Mouse (Mus musculus) forebrain, postnatal 0 days (tissue): ENCODE results near the gene Apobec2. TPM values are rescaled to one million over a fixed set of nuclear protein-coding genes. Genes with fewer than 3 reads are reported as not detected.
A peak's percentile ranks its signal among the peaks of the same experiment; 100 is the strongest.

Experiments
- ATAC-seq: fragments of 200-750 bp; cut with Nextera tagmentation; 2 replicates; pipeline ENCODE4 v1.8.0; 2017; ENCODE audit warnings: mild to moderate bottlenecking, moderate library complexity
- DNase-seq: peaks from one replicate; pipeline ENCODE4 v3.0.0-alpha.2; 2015
- H3K27ac ChIP-seq: fragments of 300-500 bp; sonication (generic); 2 replicates; pipeline ENCODE4 v1.5.1; 2014; ENCODE audit warnings: low read depth, mild to moderate bottlenecking, antibody characterized with exemption, low read length, moderate library complexity, mixed read lengths
- H3K27me3 ChIP-seq: fragments of 300-500 bp; sonication (generic); 2 replicates; pipeline ENCODE4 v1.6.1; 2014; ENCODE audit warnings: mild to moderate bottlenecking, low read length, mixed read lengths; ENCODE audit not compliant: insufficient read depth
- H3K36me3 ChIP-seq: fragments of 300-500 bp; sonication (generic); 2 replicates; pipeline ENCODE4 v1.6.1; 2014; ENCODE audit warnings: mild to moderate bottlenecking, moderate library complexity; ENCODE audit not compliant: insufficient read depth
- H3K4me1 ChIP-seq: fragments of 300-500 bp; sonication (generic); 2 replicates; pipeline ENCODE4 v1.6.1; 2014; ENCODE audit warnings: antibody characterized with exemption; ENCODE audit not compliant: insufficient read depth
- H3K4me2 ChIP-seq: fragments of 300-500 bp; sonication (generic); 2 replicates; pipeline ENCODE4 v1.6.1; 2014; ENCODE audit warnings: low read depth, mild to moderate bottlenecking, moderate library complexity
- H3K4me3 ChIP-seq: fragments of 300-500 bp; sonication (generic); 2 replicates; pipeline ENCODE4 v1.5.1; 2014; ENCODE audit warnings: low read depth, low read length, mixed read lengths
- H3K9ac ChIP-seq: fragments of 300-500 bp; sonication (generic); 2 replicates; pipeline ENCODE4 v1.6.1; 2014; ENCODE audit warnings: mild to moderate bottlenecking
- H3K9me3 ChIP-seq: fragments of 300-500 bp; sonication (generic); 2 replicates; pipeline ENCODE4 v1.6.1; 2016; ENCODE audit warnings: low read length
- CTCF ChIP-seq: sonication (generic); IDR thresholded peaks from 2 replicates; pipeline ENCODE4 v1.5.1; 2016; ENCODE audit warnings: antibody characterized with exemption, control low read depth, low read depth
- WGBS: fragments of 180-500 bp; shearing (Covaris S2); extraction: QIAGEN DNeasy Blood & Tissue Kit; methylation state at CpG from one replicate; pipeline ENCODE4 v1.1.7; 2014; 5-methylcytosine and 5-hydroxymethylcytosine counted together
- polyA plus RNA-seq: library from polyadenylated mRNA; unstranded; fragments of >200 nt; fragmentation: Nextera tagmentation; extraction: Ambion mirVana; gene quantifications from 2 replicates; pipeline ENCODE4 v1.2.1, GENCODE M21; 2015
- total RNA-seq: library from RNA; depleted of rRNA; stranded (reverse); fragments of >200 nt; gene quantifications from 2 replicates; pipeline ENCODE4 v1.2.3, GENCODE M21; 2014

Apobec2 gene
- total and polyA plus RNA-seq, 2 experiments from 2014 or later = 0.43 to 0.50 TPM

DNA sequence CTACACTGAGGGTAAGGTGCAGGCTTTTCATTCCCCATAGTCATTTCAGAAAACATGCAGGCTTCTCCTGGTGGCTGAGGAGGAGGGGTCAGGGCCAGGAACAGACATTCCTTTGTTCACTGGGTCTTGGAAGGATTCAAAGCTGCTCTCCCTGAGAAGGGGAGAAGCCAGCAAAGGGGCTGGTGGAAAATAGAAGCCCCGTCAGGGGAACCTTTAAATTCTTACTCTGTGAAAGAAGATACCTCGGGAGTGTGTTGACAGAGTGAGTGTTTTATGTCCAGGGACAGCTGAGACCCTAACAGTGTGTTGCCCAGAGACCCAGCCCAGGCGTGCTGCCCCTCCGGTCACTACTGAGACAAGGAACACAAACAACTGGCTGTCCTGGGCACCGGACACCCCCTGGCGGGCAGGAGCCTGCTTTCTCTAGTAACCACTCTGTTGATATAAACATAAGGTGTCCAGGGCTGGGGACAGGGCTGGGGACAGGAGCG, 4.7 kb upstream of the Apobec2 start:
- H3K27me3 ChIP-seq = no peaks in the 10 kb centered on the region
- H3K4me3 ChIP-seq = no peak overlapping the region
- no peak for DNase-seq
- peak; percentile 17; the same call in 1 of the 2 replicates for TF ChIP-seq CTCF
- H3K4me1 ChIP-seq = no peaks in the 10 kb centered on the region
- no peaks in the 10 kb centered on the region for H3K9me3 ChIP-seq
- ATAC-seq = peak; percentile 59
- no peaks in the 10 kb centered on the region for H3K36me3 ChIP-seq
- H3K4me2 ChIP-seq = no peak overlapping the region
- peak overlapping the region; percentile 21; the same call in 1 of the 2 replicates for H3K27ac ChIP-seq
- H3K9ac ChIP-seq = no peak overlapping the region
- WGBS = 32% methylated on average over 7 of the region's 7 CpGs

DNA sequence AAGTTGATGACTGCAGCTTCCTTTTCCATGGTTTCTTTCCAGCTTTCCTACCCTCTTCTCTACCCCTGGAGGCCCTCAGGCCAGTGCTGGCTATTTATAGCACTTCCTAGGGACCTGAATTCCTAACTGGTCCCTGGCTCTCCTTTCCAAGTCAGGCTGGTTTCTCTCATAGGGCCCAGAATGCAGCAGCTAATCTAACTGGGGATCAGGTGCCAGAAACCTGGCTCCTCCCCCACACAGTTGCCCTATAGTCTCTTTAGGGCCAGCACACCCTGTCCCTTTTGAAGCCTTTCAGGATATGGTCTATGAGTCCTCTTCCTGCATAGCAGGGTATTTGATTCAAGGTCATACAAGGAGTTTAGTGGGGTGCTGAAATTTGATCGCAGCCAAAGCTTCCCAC, 3.8 kb upstream of the Apobec2 start:
- Histone ChIP-seq H3K4me2 (no peak overlapping the region), H3K9ac (no peak overlapping the region), H3K4me1 (no peaks in the 10 kb centered on the region), H3K4me3 (no peak overlapping the region), H3K27ac (no peak overlapping the region), H3K36me3 (no peaks in the 10 kb centered on the region), H3K9me3 (no peaks in the 10 kb centered on the region), H3K27me3 (no peaks in the 10 kb centered on the region)
- no peak for DNase-seq
- WGBS = 73% methylated on average over 1 of the region's 1 CpGs
- no peak for TF ChIP-seq CTCF
- ATAC-seq = no peak

DNA sequence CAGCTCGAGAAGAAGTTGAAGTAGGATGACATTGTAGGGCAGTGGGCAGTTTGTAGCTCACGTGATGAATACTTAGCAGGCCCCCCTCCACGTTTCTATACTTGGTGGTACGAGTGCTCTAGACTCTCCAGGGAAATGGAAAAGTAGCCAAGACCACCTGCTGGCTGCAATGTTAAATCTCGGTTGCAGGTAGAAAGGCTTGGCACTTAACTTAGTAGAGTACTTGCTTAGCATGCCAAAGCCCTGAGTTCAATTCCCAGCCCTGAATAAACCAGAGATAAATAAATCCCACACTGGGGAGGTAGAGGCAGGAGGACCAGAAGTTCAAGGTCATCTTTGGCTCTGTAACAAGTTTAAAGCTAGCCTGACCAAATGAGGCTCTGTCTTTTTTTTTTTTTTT, 1.7 kb upstream of the Apobec2 start:
- Histone ChIP-seq H3K4me1 (no peaks in the 10 kb centered on the region), H3K27me3 (no peaks in the 10 kb centered on the region), H3K9me3 (no peaks in the 10 kb centered on the region), H3K27ac (no peak overlapping the region), H3K4me3 (no peak overlapping the region), H3K4me2 (no peak overlapping the region), H3K36me3 (no peaks in the 10 kb centered on the region), H3K9ac (no peak overlapping the region)
- WGBS = 75% methylated on average over 5 of the region's 5 CpGs
- ATAC-seq (no peak), DNase-seq (no peak)
- TF ChIP-seq CTCF = no peak

DNA sequence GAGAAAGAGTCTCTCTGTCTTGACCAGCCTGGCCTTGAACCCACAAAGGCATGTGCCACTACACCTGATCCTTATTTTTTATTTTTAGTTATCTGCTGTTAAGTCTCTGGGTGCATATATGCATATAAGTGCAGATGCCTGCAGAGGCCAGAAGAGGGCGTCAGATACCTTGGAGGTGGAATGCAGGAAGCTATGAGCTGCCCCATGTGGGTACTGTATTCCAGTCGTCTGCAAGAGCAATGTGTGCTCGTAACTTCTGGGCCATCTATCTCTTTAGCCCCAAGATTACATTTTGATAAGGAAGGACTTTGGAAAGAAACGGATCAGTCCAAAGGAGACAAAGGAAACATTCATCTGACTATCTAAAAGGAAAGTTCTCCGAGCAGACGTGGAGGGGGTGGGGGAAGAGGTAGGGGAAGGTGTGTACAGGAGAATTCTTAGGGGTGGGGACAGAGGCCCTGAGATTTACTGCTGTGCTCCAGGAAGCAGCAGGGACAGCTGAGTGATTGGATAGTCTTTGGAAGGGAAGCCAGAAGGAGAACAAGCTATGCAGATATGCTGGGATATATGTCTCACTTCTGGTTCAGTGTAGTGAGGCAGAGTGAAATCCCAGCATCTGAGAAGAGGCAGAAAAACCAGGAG, 1.1 kb upstream of the Apobec2 start:
- no peak overlapping the region for H3K9ac ChIP-seq
- H3K9me3 ChIP-seq = no peaks in the 10 kb centered on the region
- H3K4me2 ChIP-seq = no peak overlapping the region
- 70% methylated on average over 6 of the region's 6 CpGs for WGBS
- peak; percentile 36; the same call in 1 of the 2 replicates for TF ChIP-seq CTCF
- DNase-seq = no peak
- ATAC-seq = no peak
- no peak overlapping the region for H3K27ac ChIP-seq
- H3K27me3 ChIP-seq = no peaks in the 10 kb centered on the region
- H3K4me1 ChIP-seq = no peaks in the 10 kb centered on the region
- H3K4me3 ChIP-seq = no peak overlapping the region
- H3K36me3 ChIP-seq = no peaks in the 10 kb centered on the region

DNA sequence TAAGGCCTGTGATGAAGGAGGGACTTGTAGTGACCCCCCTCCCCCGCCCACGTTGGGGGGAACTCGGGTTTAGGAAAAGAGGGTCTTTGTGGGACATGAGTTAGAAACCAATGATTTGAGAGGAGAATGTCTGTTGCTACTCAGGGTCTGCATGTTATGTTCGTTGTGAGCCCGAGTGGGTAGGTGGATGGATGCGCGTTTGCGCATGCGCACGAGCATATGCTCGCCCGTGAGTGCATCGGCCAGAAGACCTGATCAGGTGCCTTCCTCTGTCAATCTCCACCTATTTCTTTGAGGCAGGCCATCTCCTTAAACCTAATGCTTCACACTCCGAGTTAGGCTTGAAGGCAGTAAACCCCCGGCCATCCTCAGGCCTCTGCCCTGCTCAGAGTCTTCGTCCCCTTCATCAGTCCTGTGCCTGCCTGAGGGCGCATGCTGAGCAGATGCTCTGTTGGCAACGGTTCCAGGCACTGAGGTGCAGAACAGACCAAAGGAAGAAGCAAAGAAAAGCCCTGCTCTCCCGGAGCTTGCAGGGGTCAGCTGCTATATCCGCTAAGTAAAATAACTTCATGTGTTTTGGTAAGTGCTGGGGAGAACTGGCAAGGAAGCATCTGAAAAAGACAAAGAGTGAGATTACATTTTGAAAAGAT, 401 bp upstream of the Apobec2 start:
- Histone ChIP-seq H3K27ac (no peak overlapping the region), H3K27me3 (no peaks in the 10 kb centered on the region), H3K36me3 (no peaks in the 10 kb centered on the region), H3K9me3 (no peaks in the 10 kb centered on the region), H3K4me1 (no peaks in the 10 kb centered on the region), H3K9ac (no peak overlapping the region), H3K4me3 (no peak overlapping the region), H3K4me2 (no peak overlapping the region)
- WGBS = 73% methylated on average over 20 of the region's 20 CpGs
- ATAC-seq (no peak), DNase-seq (no peak)
- no peak for TF ChIP-seq CTCF

DNA sequence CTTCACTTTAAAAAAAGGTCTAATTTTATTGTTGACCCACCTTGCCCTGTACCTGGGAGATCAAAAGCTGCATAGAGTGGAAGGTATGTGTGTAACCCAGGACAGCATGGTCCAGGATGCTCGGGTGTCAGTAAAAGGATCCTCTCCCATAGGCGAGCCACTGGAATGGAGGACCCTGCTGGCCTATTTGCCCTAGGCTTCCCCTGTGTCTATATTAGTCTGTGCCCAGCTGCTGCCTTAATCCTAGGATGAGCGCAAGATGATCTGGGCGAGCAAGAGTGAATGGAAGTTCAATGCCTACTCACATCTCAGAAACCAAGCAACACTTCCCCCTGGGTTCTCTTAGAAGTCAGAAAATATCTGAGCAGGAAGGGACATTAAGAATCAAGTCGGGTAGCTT, 1.7 kb downstream of the Apobec2 start:
- no peaks in the 10 kb centered on the region for H3K4me1 ChIP-seq
- no peaks in the 10 kb centered on the region for H3K9me3 ChIP-seq
- ATAC-seq (no peak), DNase-seq (no peak)
- no peak overlapping the region for H3K4me2 ChIP-seq
- TF ChIP-seq CTCF = no peak
- H3K9ac ChIP-seq = no peak overlapping the region
- H3K36me3 ChIP-seq = no peaks in the 10 kb centered on the region
- WGBS = 88% methylated on average over 5 of the region's 5 CpGs
- H3K4me3 ChIP-seq = no peak overlapping the region
- H3K27me3 ChIP-seq = no peaks in the 10 kb centered on the region
- H3K27ac ChIP-seq = no peak overlapping the region

DNA sequence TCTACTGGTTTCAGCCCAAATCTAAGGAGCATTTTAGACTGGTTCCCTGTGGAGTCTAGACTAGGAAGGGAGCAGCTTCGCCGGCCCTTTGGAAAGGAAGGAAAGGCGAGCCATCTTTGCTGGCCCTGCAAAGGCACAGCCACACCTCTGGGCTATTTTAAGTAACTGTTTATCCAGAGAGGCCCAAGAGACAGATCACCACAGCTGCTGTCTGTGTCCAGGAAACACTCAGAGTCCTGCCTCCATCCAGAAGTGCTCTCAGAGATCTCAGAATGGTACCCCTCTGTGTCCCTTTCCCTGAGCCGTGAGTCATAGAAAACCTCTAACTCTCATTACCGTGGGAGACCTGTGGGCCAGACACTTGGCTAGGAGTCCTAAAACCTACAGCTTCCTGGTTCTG, 2.3 kb downstream of the Apobec2 start:
- Histone ChIP-seq H3K9me3 (no peaks in the 10 kb centered on the region), H3K27me3 (no peaks in the 10 kb centered on the region), H3K4me3 (no peak overlapping the region), H3K36me3 (no peaks in the 10 kb centered on the region), H3K27ac (no peak overlapping the region), H3K4me2 (no peak overlapping the region), H3K9ac (no peak overlapping the region), H3K4me1 (no peaks in the 10 kb centered on the region)
- DNase-seq (no peak), ATAC-seq (no peak)
- TF ChIP-seq CTCF = no peak
- WGBS = 62% methylated on average over 5 of the region's 5 CpGs
